Mouse (Mus musculus): ENCODE results near the gene Mylk3. TPM values are rescaled to one million over a fixed set of nuclear protein-coding genes. Genes with fewer than 3 reads are reported as not detected.

Gene Mylk3
- polyA plus RNA-seq, 1 experiment from 2014 or later: 3.1 TPM

DNA sequence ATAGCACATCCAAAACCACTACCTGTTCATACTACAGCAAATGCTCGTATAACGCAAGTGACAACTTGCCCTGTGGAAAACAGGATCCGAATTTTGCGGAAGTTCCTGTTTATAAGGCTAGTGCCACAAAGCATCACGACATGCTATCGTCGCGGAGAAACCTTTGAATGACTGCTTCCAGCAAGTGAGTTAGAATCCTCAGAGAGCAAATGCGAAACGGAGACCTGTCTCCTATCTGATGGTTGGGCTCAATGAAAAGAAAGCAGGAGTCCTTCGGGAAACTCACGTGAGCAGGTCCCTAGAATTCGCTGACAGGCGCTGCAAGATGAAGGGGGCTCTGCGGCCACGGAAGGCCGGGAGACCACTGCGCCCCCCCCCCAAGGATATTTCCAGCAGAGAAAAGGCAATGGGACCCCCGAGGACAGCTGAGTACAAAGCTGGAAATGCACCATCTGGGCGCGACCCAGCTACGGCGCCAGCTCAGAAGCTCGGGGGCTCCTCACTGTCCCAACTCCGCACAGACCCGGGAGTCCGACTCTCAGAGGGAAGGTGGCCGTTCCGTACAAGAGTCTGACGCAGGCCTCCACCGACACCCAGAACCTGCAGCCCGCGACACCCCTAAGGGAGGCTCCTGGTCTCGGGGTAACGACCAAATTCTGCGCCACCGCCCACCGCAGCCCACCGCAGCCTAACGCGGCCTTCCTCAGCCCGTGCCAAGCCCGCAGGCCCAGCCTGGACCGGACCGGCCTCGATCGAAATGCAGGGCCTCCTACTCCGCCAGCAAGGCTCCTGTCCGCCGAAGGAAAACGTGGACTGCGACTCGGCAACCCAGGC is 87.3 kb downstream of the Mylk3 start:
- peak overlapping the region; percentile 98 for H3K27ac ChIP-seq (ENCODE audit: low read depth)
- H3K4me3 ChIP-seq (ENCODE audit: low read depth, low read length): peak overlapping the region; percentile 95
- DNase-seq (ENCODE audit: low spot score) (peak; percentile 63), ATAC-seq (replicated peaks; ENCODE audit: low FRiP score, low TSS enrichment, low read depth) (peak; percentile 44)
- H3K27me3 ChIP-seq (replicated peaks; ENCODE audit: control insufficient read depth, insufficient read depth, low read length): no peaks in the 10 kb centered on the region
- H3K9ac ChIP-seq (ENCODE audit: low read length): peak overlapping the region; percentile 86
- H3K36me3 ChIP-seq (ENCODE audit: control insufficient read depth, insufficient read depth, low read length): peaks cover 28% of the 10 kb centered on the region
- WGBS: under 1% methylated on average over 53 of the region's 53 CpGs
- peaks cover 19% of the 10 kb centered on the region for H3K4me1 ChIP-seq (replicated peaks; ENCODE audit: control insufficient read depth, insufficient read depth, low read length)
- no peaks in the 10 kb centered on the region for H3K9me3 ChIP-seq (ENCODE audit: control insufficient read depth, low read length)
- peak overlapping the region; percentile 86 for H3K4me2 ChIP-seq (ENCODE audit: low read length)

DNA sequence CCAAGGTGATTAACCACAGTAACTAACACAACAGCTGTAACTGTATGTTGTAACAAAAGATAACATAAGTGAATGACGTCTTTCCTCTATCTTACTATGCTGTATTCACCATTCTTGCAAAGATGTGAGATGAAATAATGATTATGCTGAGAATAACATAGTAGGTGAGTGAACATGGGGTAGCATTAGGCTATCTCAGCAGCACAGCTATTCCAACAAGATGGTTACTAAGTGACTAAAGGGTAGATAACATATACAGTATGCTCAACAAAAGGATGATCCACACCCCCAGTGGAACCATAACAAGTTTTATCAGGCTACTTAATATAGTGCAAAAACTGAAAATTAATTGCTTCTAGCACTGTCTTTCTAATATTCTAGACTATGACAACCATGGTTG is 99.3 kb downstream of the Mylk3 start:
- Histone ChIP-seq H3K9me3 (ENCODE audit: control insufficient read depth, low read length) (no peaks in the 10 kb centered on the region), H3K9ac (ENCODE audit: low read length) (no peak overlapping the region), H3K4me2 (ENCODE audit: low read length) (no peak overlapping the region), H3K4me3 (ENCODE audit: low read depth, low read length) (no peak overlapping the region), H3K36me3 (ENCODE audit: control insufficient read depth, insufficient read depth, low read length) (peaks cover 78% of the 10 kb centered on the region), H3K4me1 (replicated peaks; ENCODE audit: control insufficient read depth, insufficient read depth, low read length) (no peaks in the 10 kb centered on the region), H3K27ac (ENCODE audit: low read depth) (no peak overlapping the region), H3K27me3 (replicated peaks; ENCODE audit: control insufficient read depth, insufficient read depth, low read length) (no peaks in the 10 kb centered on the region)
- DNase-seq (ENCODE audit: low spot score) (no peak), ATAC-seq (replicated peaks; ENCODE audit: low FRiP score, low TSS enrichment, low read depth) (no peak)
- WGBS: 98% methylated on average over 1 of the region's 1 CpGs

Other genes with a start within 250 kb of the Mylk3 start
- gene Cks1brt, start 234.4 kb downstream of the Mylk3 start, polyA plus RNA-seq (2014; fragmentation: Nextera tagmentation; extraction: Ambion mirVana): not detected in 2 replicates
- not detected in 2 replicates for gene Olfr371, start 160.4 kb downstream of the Mylk3 start, polyA plus RNA-seq (2014; fragmentation: Nextera tagmentation; extraction: Ambion mirVana)
- gene Orc6, start 86.7 kb downstream of the Mylk3 start, polyA plus RNA-seq (2014; fragmentation: Nextera tagmentation; extraction: Ambion mirVana): 124 and 126 TPM in 2 replicates
- gene Vps35, start 86.5 kb downstream of the Mylk3 start, polyA plus RNA-seq (2014; fragmentation: Nextera tagmentation; extraction: Ambion mirVana): 138 and 147 TPM in 2 replicates
- gene 4921524J17Rik, start 46.5 kb upstream of the Mylk3 start, polyA plus RNA-seq (2014; fragmentation: Nextera tagmentation; extraction: Ambion mirVana): 36.7 and 39.3 TPM in 2 replicates
- 18.8 and 19.7 TPM in 2 replicates for gene Gpt2, start 106.2 kb upstream of the Mylk3 start, polyA plus RNA-seq (2014; fragmentation: Nextera tagmentation; extraction: Ambion mirVana)
- 153 and 154 TPM in 2 replicates for gene Dnaja2, start 169.0 kb upstream of the Mylk3 start, polyA plus RNA-seq (2014; fragmentation: Nextera tagmentation; extraction: Ambion mirVana)